8 mouse cellular contexts compared by ENCODE assay signal in the genomic region with DNA sequence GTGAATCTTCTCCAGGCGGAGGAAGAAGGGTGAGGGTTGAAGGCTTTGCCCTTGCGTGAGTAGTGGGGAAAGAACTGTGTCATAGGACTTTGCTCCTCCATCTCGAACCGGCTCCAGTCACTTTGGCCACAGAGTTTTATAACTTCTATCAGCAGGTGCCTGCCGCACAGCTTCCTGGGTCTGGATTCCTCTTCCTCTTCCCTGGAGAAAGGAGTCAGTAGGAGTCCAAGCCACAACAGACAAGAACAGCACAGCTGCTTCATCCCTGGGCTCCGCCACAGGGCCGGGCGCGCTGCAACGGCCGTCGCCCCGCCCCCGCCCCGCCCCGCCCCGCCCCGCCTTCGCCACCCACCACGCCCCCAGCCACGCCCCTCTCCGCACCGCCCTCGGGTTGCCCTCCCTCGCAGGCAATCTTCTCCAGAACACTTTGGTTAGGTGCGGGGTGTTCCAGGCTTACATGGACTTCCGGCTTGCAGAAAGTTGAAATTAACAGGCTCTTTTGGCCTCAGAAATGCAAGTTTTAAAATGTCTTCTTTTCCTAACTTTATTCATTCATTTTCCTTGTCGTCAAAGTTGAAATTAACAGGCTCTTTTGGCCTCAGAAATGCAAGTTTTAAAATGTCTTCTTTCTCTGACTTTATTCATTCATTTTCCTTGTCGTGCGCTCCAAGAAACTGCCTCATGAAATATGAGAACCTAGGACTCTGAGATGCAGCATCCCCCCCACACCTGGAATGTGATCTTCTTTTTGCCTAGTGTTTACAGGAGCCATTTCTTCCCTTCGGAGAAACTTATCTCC. TPM values are rescaled to one million over a fixed set of nuclear protein-coding genes. Genes with fewer than 3 reads are reported as not detected.
DNase-seq lines count a peak whose midpoint lies in the region; ATAC-seq and TF ChIP-seq lines count a peak whose summit lies in the region.

Insl6 (minus strand) TSS at position 304 of the 799 bp plus-strand sequence.

- H3K4me3 ChIP-seq in MEL (ENCODE audit: control insufficient read depth in 1 of 2, insufficient read depth in 1 of 2, low read depth in 2 of 2, low read length in 2 of 2): peak within 1 kb of the TSS; percentile 64 to 71
- peak within 1 kb of the TSS; percentile 38 for H3K4me3 ChIP-seq in forebrain, embryonic 12.5 days (replicated peaks)

- peak; percentile 31 to 37; a peak in 1 of 4 replicates for TF ChIP-seq EP300 in MEL (IDR thresholded peaks at IDR 0.05; ENCODE audit: low read depth in 1 of 2, low read length in 2 of 2)

- TF ChIP-seq POLR2A in MEL (IDR thresholded peaks at IDR 0.05; ENCODE audit: control insufficient read depth in 1 of 2, insufficient read depth in 1 of 2, low read depth in 1 of 2, low read length in 2 of 2, poor library complexity in 1 of 2): peak; percentile 60 to 93; a peak in 2 of 4 replicates

- no peak for TF ChIP-seq RAD21 in MEL (IDR thresholded peaks at IDR 0.05; ENCODE audit: low read depth, low read length)

- intact Hi-C loops in left cerebral cortex, postnatal 4 days (cut with DNase I): no loop called here

- H3K4me2 ChIP-seq in forebrain, embryonic 12.5 days: peak within 1 kb of the TSS; percentile 55

- peak within 1 kb of the TSS; percentile 16 for H3K27ac ChIP-seq in MEL (ENCODE audit: control insufficient read depth, low read depth, low read length)
- H3K27ac ChIP-seq in forebrain, embryonic 12.5 days: no peak within 1 kb of the TSS

- peak; percentile 96 for DNase-seq in MEL (ENCODE audit: low read depth, low spot score)
- peak; percentile 79 to 89 for DNase-seq in adrenal gland, postnatal 36 days
- DNase-seq in heart, postnatal 4 days: peak; percentile 81
- peak; percentile 60 for DNase-seq in left cerebral cortex, postnatal 4 days
- DNase-seq in mesoderm, embryonic 11.5 days (ENCODE audit: low read depth, low spot score): peak; percentile 79
- DNase-seq in skeletal muscle tissue, adult 2 months (ENCODE audit: low read depth, low spot score): peak; percentile 45
- peak; percentile 86 for DNase-seq in yolk sac, embryonic 10.5 days (ENCODE audit: low spot score)

- peaks cover 6 to 12% of the 10 kb centered on the region in 2 experiments for H3K4me1 ChIP-seq in MEL (ENCODE audit: control insufficient read depth in 1 of 2, insufficient read depth in 2 of 2, low read length in 2 of 2)
- H3K4me1 ChIP-seq in forebrain, embryonic 12.5 days: 0 out of 2 replicates have a peak, but pooled peaks cover 5% of the 10 kb centered on the region

- TF ChIP-seq CTCF in MEL (IDR thresholded peaks at IDR 0.05 in 2 of 3, conservative IDR thresholded peaks at IDR 0.05 in 1 of 3; ENCODE audit: control insufficient read depth in 1 of 3, insufficient read depth in 1 of 3, low read depth in 2 of 3, low read length in 3 of 3, poor library complexity in 1 of 3, severe bottlenecking in 1 of 3): no peak

- H3K9me3 ChIP-seq in MEL (replicated peaks; ENCODE audit: insufficient read depth, low read length): no peaks in the 10 kb centered on the region
- no peaks in the 10 kb centered on the region for H3K9me3 ChIP-seq in forebrain, embryonic 12.5 days

- peak within 1 kb of the TSS; percentile 67 for H3K9ac ChIP-seq in MEL (ENCODE audit: control insufficient read depth, low read depth, low read length, poor library complexity, severe bottlenecking)
- H3K9ac ChIP-seq in forebrain, embryonic 12.5 days: 0 out of 2 replicates have a peak within 1 kb of the TSS, but pooled peaks have one; percentile 40

- ATAC-seq in forebrain, embryonic 12.5 days (ENCODE audit: low FRiP score): peak; percentile 95

- 5% methylated on average over 29 of the region's 31 CpGs for WGBS in forebrain, embryonic 12.5 days

- no peaks in the 10 kb centered on the region for H3K79me2 ChIP-seq in MEL (ENCODE audit: control insufficient read depth, insufficient read depth, low read length, poor library complexity)

- H3K27me3 ChIP-seq in MEL (ENCODE audit: control insufficient read depth in 1 of 2, insufficient read depth in 2 of 2, low read length in 2 of 2): peaks cover 0 to 7% of the 10 kb centered on the region in 2 experiments; a peak in 2 of 4 replicates
- peaks cover 8% of the 10 kb centered on the region; the same call in 1 of the 2 replicates for H3K27me3 ChIP-seq in forebrain, embryonic 12.5 days

- H3K36me3 ChIP-seq in MEL (ENCODE audit: control insufficient read depth in 1 of 2, insufficient read depth in 2 of 2, low read length in 2 of 2): peaks cover 0 to 5% of the 10 kb centered on the region in 2 experiments; a peak in 1 of 4 replicates
- no peaks in the 10 kb centered on the region for H3K36me3 ChIP-seq in forebrain, embryonic 12.5 days (replicated peaks)

TF ChIP-seq in MEL, 35 proteins besides CTCF, POLR2A, EP300 and RAD21:
- TF ChIP-seq ETS1 (IDR thresholded peaks at IDR 0.05; ENCODE audit: low read depth, low read length) (0 out of 2 replicates have a peak, but pooled peaks have one; percentile 20), TBP (IDR thresholded peaks at IDR 0.05; ENCODE audit: low read depth, low read length) (peak; percentile 92), MAFK (IDR thresholded peaks at IDR 0.05; ENCODE audit: borderline replicate concordance, low read depth, low read length) (no peak), ZC3H11A (IDR thresholded peaks at IDR 0.05; ENCODE audit: low read depth, low read length) (no peak; the same call in 1 of the 2 replicates), E2F4 (IDR thresholded peaks at IDR 0.05; ENCODE audit: borderline replicate concordance, low read depth, low read length) (peak; percentile 75; the same call in 1 of the 2 replicates), ZMIZ1 (IDR thresholded peaks at IDR 0.05; ENCODE audit: low read depth, low read length) (peak; percentile 90), UBTF (IDR thresholded peaks at IDR 0.05; ENCODE audit: borderline replicate concordance, insufficient read depth, low read depth, low read length) (no peak), ZKSCAN1 (IDR thresholded peaks at IDR 0.05; ENCODE audit: low read depth, low read length) (no peak), HCFC1 (IDR thresholded peaks at IDR 0.05; ENCODE audit: low read depth, low read length) (peak; percentile 68), TAL1 (IDR thresholded peaks at IDR 0.05; ENCODE audit: low read length) (no peak), NRF1 (IDR thresholded peaks at IDR 0.05; ENCODE audit: insufficient read depth, low read depth, low read length, poor library complexity, severe bottlenecking) (0 out of 2 replicates have a peak, but pooled peaks have one; percentile 5), GATA1 (IDR thresholded peaks at IDR 0.05; ENCODE audit: low read depth, low read length) (no peak; the same call in 1 of the 2 replicates), ZNF384 (IDR thresholded peaks at IDR 0.05; ENCODE audit: low read depth, low read length) (peak; percentile 32; the same call in 1 of the 2 replicates), MAZ (IDR thresholded peaks at IDR 0.05; ENCODE audit: low read depth, low read length) (peak; percentile 66), MEF2A (IDR thresholded peaks at IDR 0.05; ENCODE audit: extremely low read depth, insufficient replicate concordance, low read depth, low read length, poor library complexity, severe bottlenecking) (no peak), SIN3A (IDR thresholded peaks at IDR 0.05; ENCODE audit: low read length) (peak; percentile 87), RCOR1 (IDR thresholded peaks at IDR 0.05; ENCODE audit: low read depth, low read length) (peak; percentile 53), TCF12 (IDR thresholded peaks at IDR 0.05; ENCODE audit: low read depth, low read length) (peak; percentile 81), NELFE (IDR thresholded peaks at IDR 0.05; ENCODE audit: low read depth, low read length) (peak; percentile 89), ELF1 (IDR thresholded peaks at IDR 0.05; ENCODE audit: low read depth, low read length) (peak; percentile 90), POLR2AphosphoS5 (IDR thresholded peaks at IDR 0.05; ENCODE audit: borderline replicate concordance, low read depth, low read length) (peak; percentile 42; the same call in 1 of the 2 replicates), MYB (IDR thresholded peaks at IDR 0.05; ENCODE audit: low read depth, low read length) (no peak), USF1 (IDR thresholded peaks at IDR 0.05; ENCODE audit: low read depth, low read length) (no peak), SMC3 (IDR thresholded peaks at IDR 0.05; ENCODE audit: low read depth, low read length) (no peak), JUND (IDR thresholded peaks at IDR 0.05; ENCODE audit: low read depth, low read length) (no peak), CHD1 (IDR thresholded peaks at IDR 0.05; ENCODE audit: low read depth, low read length) (0 out of 2 replicates have a peak, but pooled peaks have one; percentile 27), USF2 (IDR thresholded peaks at IDR 0.05; ENCODE audit: borderline replicate concordance in 1 of 2, insufficient read depth in 1 of 2, low read depth in 1 of 2, low read length in 2 of 2) (no peak), BHLHE40 (IDR thresholded peaks at IDR 0.05; ENCODE audit: borderline replicate concordance, low read depth, low read length) (no peak), MXI1 (IDR thresholded peaks at IDR 0.05; ENCODE audit: low read depth, low read length) (peak; percentile 62), MAX (IDR thresholded peaks at IDR 0.05; ENCODE audit: low read length) (no peak; the same call in 1 of the 2 replicates), POLR2AphosphoS2 (IDR thresholded peaks at IDR 0.05; ENCODE audit: low read length) (peak; percentile 92; the same call in 1 of the 2 replicates), KAT2A (conservative IDR thresholded peaks at IDR 0.05; ENCODE audit: low read depth, low read length) (no peak; the same call in 1 of the 2 replicates), CHD2 (IDR thresholded peaks at IDR 0.05; ENCODE audit: low read length) (no peak), MYC (IDR thresholded peaks at IDR 0.05; ENCODE audit: low read depth, low read length) (peak; percentile 29; the same call in 1 of the 2 replicates), GABPA (IDR thresholded peaks at IDR 0.05; ENCODE audit: low read depth, low read length) (0 out of 2 replicates have a peak, but pooled peaks have one; percentile 11)

RNA-seq across cellular contexts. Expression of gene Insl6, which starts in this region (rescaled TPM):
- 2.2 and 3.1 TPM in 2 replicates for total RNA-seq in MEL (2012; rRNA removed)
- polyA plus RNA-seq in MEL (2012; ENCODE audit: insufficient read depth in 1 of 2, insufficient read length in 2 of 2, low read depth in 1 of 2, low replicate concordance in 2 of 2, missing spikeins in 1 of 2): 1 to 10 TPM in 1 of 2 experiments, not detected in 1; 9.9 TPM
- total RNA-seq in adrenal gland, postnatal 36 days (2021): under 1 TPM; 0.76 to 0.82 TPM
- polyA plus RNA-seq in forebrain, embryonic 12.5 days (2016; fragmentation: Nextera tagmentation; extraction: Ambion mirVana): 5.3 TPM in 2 replicates
- under 1 TPM; 0.41 to 0.81 TPM for total RNA-seq in heart, postnatal 4 days (2021)
- total RNA-seq in left cerebral cortex, postnatal 4 days (2021): not detected

Comparison
In these comparisons a context has a peak if more than half of its experiments do, and no peak if none do; other contexts are left out.
1. Peak in DNase-seq in adrenal gland, postnatal 36 days; RNA of the gene not detected or under 1 TPM.
2. Peak in DNase-seq in heart, postnatal 4 days; RNA of the gene not detected or under 1 TPM.
3. Peak in DNase-seq in left cerebral cortex, postnatal 4 days; RNA of the gene not detected or under 1 TPM.
4. DNase-seq: peak in every context shown above with its lines; median percentile 96 in MEL; 86 in yolk sac, embryonic 10.5 days; 84 in adrenal gland, postnatal 36 days; 81 in heart, postnatal 4 days; 79 in mesoderm, embryonic 11.5 days; 60 in left cerebral cortex, postnatal 4 days; 45 in skeletal muscle tissue, adult 2 months.